Mouse (Mus musculus) hindbrain, embryonic 11.5 days (tissue): Measurements from ENCODE around the gene Zfp580. TPM values are rescaled to one million over a fixed set of nuclear protein-coding genes. Genes with fewer than 3 reads are reported as not detected.

ENCODE experiments used
- ATAC-seq: fragments of 200-750 bp; cut with Nextera tagmentation; 2 replicates; pipeline ENCODE4 v1.8.0; 2017; ENCODE audit warnings: mild to moderate bottlenecking, moderate TSS enrichment, moderate library complexity; ENCODE audit not compliant: low FRiP score
- DNase-seq: peaks from one replicate; pipeline ENCODE4 v3.0.0-alpha.2; 2015; ENCODE audit warnings: low spot score
- H3K27ac ChIP-seq: fragments of 300-500 bp; sonication (generic); 2 replicates; pipeline ENCODE4 v1.5.1; 2014; ENCODE audit warnings: mild to moderate bottlenecking, low read depth, low read length
- H3K27me3 ChIP-seq: fragments of 300-500 bp; sonication (generic); 2 replicates; pipeline ENCODE4 v1.6.1; 2014; ENCODE audit warnings: mild to moderate bottlenecking, low read length, moderate library complexity, mixed read lengths; ENCODE audit not compliant: control insufficient read depth, insufficient read depth
- H3K36me3 ChIP-seq: fragments of 300-500 bp; sonication (generic); 2 replicates; pipeline ENCODE4 v1.6.1; 2014; ENCODE audit warnings: mild to moderate bottlenecking, low read length, moderate library complexity, mixed read lengths; ENCODE audit not compliant: control insufficient read depth, insufficient read depth
- H3K4me1 ChIP-seq: fragments of 300-500 bp; sonication (generic); replicated peaks from 2 replicates; pipeline ENCODE4 v1.6.1; 2014; ENCODE audit warnings: low read length, mixed read lengths; ENCODE audit not compliant: control insufficient read depth, insufficient read depth
- H3K4me2 ChIP-seq: fragments of 300-500 bp; sonication (generic); replicated peaks from 2 replicates; pipeline ENCODE4 v1.6.1; 2014; ENCODE audit warnings: mild to moderate bottlenecking, low read depth, low read length
- H3K4me3 ChIP-seq: fragments of 300-500 bp; sonication (generic); 2 replicates; pipeline ENCODE4 v1.5.1; 2014; ENCODE audit warnings: low read depth, low read length
- H3K9ac ChIP-seq: fragments of 300-500 bp; sonication (generic); 2 replicates; pipeline ENCODE4 v1.6.1; 2014; ENCODE audit warnings: low read depth, low read length
- H3K9me3 ChIP-seq: fragments of 300-500 bp; sonication (generic); 2 replicates; pipeline ENCODE4 v1.6.1; 2016; ENCODE audit warnings: low read length; ENCODE audit not compliant: control insufficient read depth
- WGBS: fragments of 180-500 bp; shearing (Covaris S2); extraction: QIAGEN DNeasy Blood & Tissue Kit; methylation state at CpG from one replicate; pipeline ENCODE4 v1.1.7; 2014; 5-methylcytosine and 5-hydroxymethylcytosine counted together
- polyA plus RNA-seq: library from polyadenylated mRNA; unstranded; fragments of >200 nt; fragmentation: Nextera tagmentation; extraction: Ambion mirVana; gene quantifications from 2 replicates; pipeline ENCODE4 v1.2.1, GENCODE M21; 2014

Gene Zfp580
- polyA plus RNA-seq, 1 experiment from 2014 or later, result 32.4 TPM

GRCm38 (mm10) chr7:5038940-5039339, 12.4 kb upstream of the Zfp580 start:
- DNase-seq (no peak), ATAC-seq (no peak)
- Histone ChIP-seq H3K4me1 (no peaks in the 10 kb centered on the region), H3K9ac (peak overlapping the region; percentile 85), H3K9me3 (no peaks in the 10 kb centered on the region), H3K27me3 (no peaks in the 10 kb centered on the region), H3K27ac (peak overlapping the region; percentile 96; the same call in 1 of the 2 replicates), H3K4me3 (peak overlapping the region; percentile 66), H3K4me2 (peak overlapping the region; percentile 47), H3K36me3 (peaks cover 11% of the 10 kb centered on the region; the same call in 1 of the 2 replicates)
- WGBS, result 46% methylated on average over 5 of the region's 5 CpGs

DNA sequence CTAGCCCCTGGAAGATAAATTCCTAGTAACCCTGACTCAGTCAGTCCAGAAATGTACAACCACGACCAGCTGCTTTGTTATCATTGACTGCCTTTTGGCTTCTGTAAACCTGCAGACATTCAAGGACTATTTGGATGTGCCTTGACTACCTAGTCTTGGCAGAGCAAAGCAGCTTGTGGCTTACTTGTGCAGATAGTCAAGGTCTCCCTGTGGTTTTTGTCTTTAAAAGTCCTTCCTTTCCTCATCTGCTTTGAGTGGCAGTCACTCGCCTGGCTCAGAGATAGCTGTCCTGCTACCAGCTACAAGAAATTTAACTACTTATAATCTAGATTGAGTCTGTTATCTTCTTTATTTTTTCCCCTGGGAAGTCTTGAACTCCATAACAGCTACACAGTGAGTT, 6.4 kb upstream of the Zfp580 start:
- Histone ChIP-seq H3K9ac (no peak overlapping the region), H3K27ac (no peak overlapping the region), H3K4me2 (no peak overlapping the region), H3K9me3 (no peaks in the 10 kb centered on the region), H3K36me3 (0 out of 2 replicates have a peak, but pooled peaks cover 2% of the 10 kb centered on the region), H3K4me3 (no peak overlapping the region), H3K27me3 (no peaks in the 10 kb centered on the region), H3K4me1 (no peaks in the 10 kb centered on the region)
- no peak for DNase-seq
- WGBS, result 81% methylated on average over 2 of the region's 2 CpGs
- ATAC-seq, result no peak

- Histone ChIP-seq H3K27ac (no peak overlapping the region), H3K9ac (no peak overlapping the region), H3K4me1 (no peaks in the 10 kb centered on the region), H3K36me3 (no peaks in the 10 kb centered on the region), H3K9me3 (no peaks in the 10 kb centered on the region), H3K4me2 (no peak overlapping the region), H3K27me3 (no peaks in the 10 kb centered on the region), H3K4me3 (no peak overlapping the region)
- WGBS, result 79% methylated on average over 2 of the region's 2 CpGs
- DNase-seq, result no peak
- ATAC-seq, result no peak
These were observed 5.2 kb upstream of the Zfp580 start for GRCm38 (mm10) chr7:5046112-5046511.

DNA sequence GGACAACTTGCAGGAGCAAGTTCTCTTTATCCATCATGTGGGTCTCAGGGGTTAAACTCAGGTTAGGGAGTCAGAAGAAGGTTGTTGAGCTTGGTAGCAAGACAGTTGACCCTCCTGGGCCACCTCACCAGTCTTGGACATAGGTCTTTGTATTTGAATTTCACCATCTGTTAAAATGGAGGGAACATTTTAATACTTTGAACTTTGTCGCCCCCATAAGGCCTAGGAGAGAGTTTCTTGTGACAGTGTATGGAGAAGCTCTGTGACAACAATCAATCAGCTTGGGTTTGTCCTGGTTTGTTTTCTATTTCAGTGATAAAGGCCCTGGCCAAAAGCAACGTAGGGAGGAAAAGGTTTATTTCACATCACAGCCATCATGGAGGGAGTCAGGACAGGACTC, 4.0 kb upstream of the Zfp580 start:
- Histone ChIP-seq H3K27me3 (peaks cover 2% of the 10 kb centered on the region), H3K4me2 (no peak overlapping the region), H3K4me3 (no peak overlapping the region), H3K36me3 (no peaks in the 10 kb centered on the region), H3K9ac (no peak overlapping the region), H3K4me1 (no peaks in the 10 kb centered on the region), H3K9me3 (no peaks in the 10 kb centered on the region), H3K27ac (no peak overlapping the region)
- peak; percentile 37 for DNase-seq
- WGBS, result 26% methylated on average over 2 of the region's 2 CpGs
- no peak for ATAC-seq

DNA sequence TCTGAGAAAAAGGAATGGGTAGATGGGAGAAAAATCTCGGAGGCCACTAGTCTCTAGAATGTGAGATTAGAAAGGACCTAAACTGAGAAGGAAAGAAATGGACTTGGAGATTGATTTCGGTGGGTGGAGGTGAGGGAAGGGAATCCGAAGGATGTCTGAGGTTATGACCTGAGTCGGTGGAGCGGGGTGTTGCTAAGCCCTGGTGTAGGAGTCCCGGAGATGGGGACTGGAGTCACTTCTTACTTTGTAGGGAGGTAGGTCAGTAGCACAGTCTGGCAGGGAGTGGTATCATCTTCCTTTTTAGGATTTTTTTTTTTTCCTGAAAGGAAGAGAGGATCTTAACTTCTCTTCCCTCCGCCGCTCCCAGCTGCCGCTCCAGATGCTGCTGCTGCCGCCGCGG, 1.1 kb downstream of the Zfp580 start:
- ATAC-seq, result no peak
- WGBS, result 3% methylated on average over 12 of the region's 12 CpGs
- H3K36me3 ChIP-seq, result no peaks in the 10 kb centered on the region
- H3K9me3 ChIP-seq, result no peaks in the 10 kb centered on the region
- DNase-seq, result peak; percentile 36
- H3K27ac ChIP-seq, result no peak overlapping the region
- peak overlapping the region; percentile 76 for H3K4me3 ChIP-seq
- H3K27me3 ChIP-seq, result peaks cover 54% of the 10 kb centered on the region
- peak overlapping the region; percentile 85 for H3K4me2 ChIP-seq
- no peak overlapping the region; the same call in 1 of the 2 replicates for H3K9ac ChIP-seq
- H3K4me1 ChIP-seq, result peaks cover 20% of the 10 kb centered on the region

DNA sequence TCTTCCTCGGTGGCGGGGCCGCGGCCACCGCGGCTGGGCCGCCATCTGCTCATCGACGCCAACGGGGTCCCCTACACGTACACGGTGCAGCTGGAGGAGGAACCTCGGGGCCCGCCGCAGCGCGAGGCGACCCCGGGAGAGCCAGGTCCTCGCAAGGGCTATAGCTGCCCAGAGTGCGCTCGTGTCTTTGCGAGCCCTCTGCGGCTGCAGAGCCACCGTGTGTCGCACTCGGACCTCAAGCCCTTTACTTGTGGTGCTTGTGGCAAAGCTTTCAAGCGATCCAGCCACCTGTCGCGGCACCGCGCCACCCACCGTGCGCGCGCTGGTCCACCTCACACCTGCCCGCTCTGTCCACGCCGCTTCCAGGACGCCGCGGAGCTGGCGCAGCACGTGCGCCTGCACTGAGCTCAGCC, 1.6 kb downstream of the Zfp580 start:
- Histone ChIP-seq H3K4me3 (peak overlapping the region; percentile 76), H3K4me2 (peak overlapping the region; percentile 85), H3K36me3 (no peaks in the 10 kb centered on the region), H3K9ac (peak overlapping the region; percentile 35), H3K27ac (no peak overlapping the region), H3K9me3 (no peaks in the 10 kb centered on the region), H3K4me1 (peaks cover 20% of the 10 kb centered on the region), H3K27me3 (peaks cover 59% of the 10 kb centered on the region)
- no peak for ATAC-seq
- 3% methylated on average over 45 of the region's 45 CpGs for WGBS
- DNase-seq, result no peak

DNA sequence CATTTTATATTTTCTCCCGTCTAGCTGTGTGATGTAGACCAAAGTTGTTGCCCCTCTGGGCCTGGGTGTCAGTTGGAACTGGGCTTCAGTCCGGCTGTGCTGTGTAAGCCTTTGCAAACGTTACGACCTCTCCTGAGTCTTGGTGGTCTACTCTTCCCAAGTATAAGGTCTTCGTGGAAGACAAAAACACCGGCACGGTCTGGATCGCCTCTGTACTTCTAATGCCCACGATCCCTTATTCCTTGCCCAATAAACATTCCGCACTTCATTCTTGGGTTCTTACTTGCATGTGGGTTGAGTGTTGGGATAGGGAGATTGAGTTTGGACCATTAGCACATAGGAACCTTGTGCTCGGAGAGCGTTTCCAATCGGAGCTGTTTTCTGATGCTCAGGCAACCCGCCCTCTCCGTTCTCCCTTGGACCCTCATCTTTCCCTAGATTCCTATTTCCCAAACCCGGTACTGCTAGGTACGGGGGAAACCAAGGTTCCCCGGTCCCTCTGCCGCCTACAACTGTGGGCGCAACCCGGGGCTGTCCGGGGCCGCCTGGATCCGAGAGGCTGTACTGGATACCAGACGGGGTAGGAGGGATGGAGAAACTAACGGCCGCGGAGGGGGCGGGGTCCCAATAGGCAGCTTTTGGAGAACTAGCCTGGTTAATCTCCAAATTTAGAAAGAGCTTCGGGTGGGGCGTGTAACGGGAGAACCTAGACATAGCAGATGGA, 2.3 kb downstream of the Zfp580 start:
- H3K4me2 ChIP-seq, result peak overlapping the region; percentile 85
- H3K4me1 ChIP-seq, result peaks cover 20% of the 10 kb centered on the region
- H3K27me3 ChIP-seq, result peaks cover 61% of the 10 kb centered on the region
- no peak overlapping the region for H3K27ac ChIP-seq
- H3K9ac ChIP-seq, result 0 out of 2 replicates have a peak overlapping the region, but pooled peaks have one; percentile 34
- H3K9me3 ChIP-seq, result no peaks in the 10 kb centered on the region
- DNase-seq (peak; percentile 34), ATAC-seq (no peak)
- H3K36me3 ChIP-seq, result no peaks in the 10 kb centered on the region
- WGBS, result 8% methylated on average over 32 of the region's 32 CpGs
- H3K4me3 ChIP-seq, result peak overlapping the region; percentile 76

GRCm38 (mm10) chr7:5056651-5057263, 5.4 kb downstream of the Zfp580 start:
- Histone ChIP-seq H3K9ac (peak overlapping the region; percentile 56), H3K4me2 (peak overlapping the region; percentile 61), H3K4me1 (peaks cover 20% of the 10 kb centered on the region), H3K4me3 (peak overlapping the region; percentile 40), H3K36me3 (no peaks in the 10 kb centered on the region), H3K27me3 (peaks cover 61% of the 10 kb centered on the region), H3K27ac (no peak overlapping the region), H3K9me3 (no peaks in the 10 kb centered on the region)
- 3% methylated on average over 43 of the region's 55 CpGs for WGBS
- DNase-seq (no peak), ATAC-seq (no peak)
